Mouse (Mus musculus): ENCODE results near the gene C1qtnf4. TPM values are rescaled to one million over a fixed set of nuclear protein-coding genes. Genes with fewer than 3 reads are reported as not detected.

Gene C1qtnf4
- polyA plus RNA-seq (2012; ENCODE audit: low replicate concordance): 3.0 and 5.9 TPM in 2 replicates

DNA sequence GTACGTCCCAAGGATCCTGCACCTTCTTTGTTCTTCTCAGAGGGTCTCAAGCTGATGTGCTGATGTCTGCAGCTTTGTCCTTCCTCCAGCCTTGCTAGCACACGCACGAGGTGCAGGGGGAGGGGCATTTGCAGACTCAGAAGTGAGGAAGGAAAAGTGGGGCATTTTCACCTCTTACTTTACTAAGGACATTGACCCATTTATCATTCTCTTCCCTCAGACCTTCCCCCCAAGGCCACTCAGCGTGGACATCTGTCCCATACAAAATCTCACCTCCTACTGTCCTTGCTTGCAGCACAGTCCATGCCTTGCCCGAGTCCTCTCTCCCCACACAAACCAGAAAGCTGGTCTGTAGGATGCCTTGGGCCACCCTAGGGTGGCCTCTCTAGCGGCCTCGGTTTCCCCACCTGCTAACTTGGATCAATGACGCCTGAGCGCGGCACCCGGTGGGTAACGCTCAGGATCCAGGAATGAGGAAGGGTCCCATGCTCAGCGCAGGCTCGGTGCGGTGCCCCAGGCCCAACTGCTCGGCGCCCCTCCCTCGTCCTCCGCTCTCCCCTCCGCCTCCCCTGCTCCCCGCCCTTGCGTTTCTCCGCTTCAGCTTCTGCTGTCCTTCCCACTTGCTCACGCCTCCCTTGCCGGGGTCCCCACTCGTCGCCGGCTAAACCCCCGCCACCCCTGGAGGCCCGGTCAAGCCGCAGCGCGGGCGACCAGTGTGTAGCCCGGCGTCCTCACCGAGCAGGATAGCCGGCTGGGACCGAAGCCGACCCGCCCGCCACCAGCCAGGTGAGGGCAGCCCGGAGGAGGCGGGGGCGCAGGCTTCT is at the start of gene C1qtnf4:
Gene C1qtnf4, plus strand, starts transcription at position 643 of the 824 bp plus-strand sequence.

DNA sequence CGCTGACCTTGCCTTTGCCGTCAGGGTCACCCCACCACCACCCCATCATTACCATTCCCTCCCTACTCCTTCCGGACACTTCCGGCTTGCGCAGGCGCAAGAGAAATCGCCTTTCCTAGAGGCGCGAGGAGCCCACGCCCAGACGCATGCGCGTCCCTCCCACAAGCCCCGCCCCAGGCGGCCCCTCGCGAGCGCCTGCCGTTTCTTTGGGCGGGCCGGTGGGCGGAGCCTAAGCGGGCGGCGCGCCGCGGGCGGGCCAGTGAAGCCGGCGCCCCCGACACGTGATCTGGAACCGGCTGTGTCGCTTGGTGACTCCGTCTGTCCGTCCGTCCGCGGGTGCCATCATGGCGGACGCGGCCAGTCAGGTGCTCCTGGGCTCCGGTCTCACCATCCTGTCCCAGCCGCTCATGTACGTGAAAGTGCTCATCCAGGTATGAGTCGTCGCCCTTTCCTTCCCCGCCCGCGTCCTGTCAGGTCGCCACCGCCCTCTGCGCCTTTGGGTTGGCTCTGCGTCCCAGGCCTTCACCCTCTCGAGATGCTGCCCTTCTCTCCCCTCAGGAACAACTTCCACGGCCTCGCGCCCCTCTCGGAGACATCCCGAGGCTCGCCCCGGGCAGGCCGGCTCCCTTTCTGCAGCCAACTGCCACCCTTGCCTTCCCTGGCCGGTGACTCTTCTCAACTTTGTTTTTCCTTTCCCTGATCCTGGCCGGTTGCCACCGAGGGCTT is 38.5 kb upstream of the C1qtnf4 start, which contains the start of gene Mtch2:
Gene Mtch2, plus strand, starts transcription at position 201 of the 726 bp plus-strand sequence.

DNA sequence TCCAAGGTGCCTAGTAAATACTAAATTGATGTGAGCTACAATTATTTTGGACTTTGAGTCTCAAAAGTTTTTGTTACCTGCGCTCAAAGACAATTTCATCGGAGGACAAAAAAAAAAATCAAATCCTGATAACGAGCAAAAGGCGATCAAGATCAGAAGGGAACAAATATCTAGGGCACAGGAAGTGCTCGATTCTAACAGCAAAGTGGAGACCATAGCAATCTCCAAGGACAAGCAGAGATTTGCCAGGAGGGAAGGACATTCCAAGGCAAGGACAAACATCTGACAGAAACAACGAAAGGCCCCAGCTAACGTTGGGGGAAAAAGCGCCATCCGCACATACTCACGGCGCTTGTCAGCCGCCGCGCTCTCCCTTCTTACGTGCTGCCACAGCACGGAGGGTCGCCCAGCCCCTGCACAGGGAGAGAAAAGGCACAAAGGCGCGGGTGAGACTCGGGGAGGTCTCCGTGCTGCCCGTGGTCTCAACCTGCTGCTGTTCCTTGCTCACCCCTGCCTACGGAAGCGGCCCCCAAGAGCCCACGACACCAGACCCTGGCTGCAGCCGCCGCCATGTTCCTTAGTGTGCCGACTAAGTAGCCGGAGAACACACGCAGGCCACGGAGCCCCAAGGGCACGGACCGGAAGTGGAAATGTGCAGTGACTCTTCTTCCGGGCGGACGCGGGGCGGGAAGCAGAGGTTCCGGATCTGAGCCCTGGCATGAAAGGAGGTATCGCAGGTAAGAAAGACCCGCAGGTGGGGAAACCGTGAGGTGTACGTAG is 18.6 kb downstream of the C1qtnf4 start, which contains the start of the genes Kbtbd4 and Ndufs3:
Gene Kbtbd4, plus strand, starts transcription at position 665 of the 780 bp plus-strand sequence.
Gene Ndufs3, minus strand, starts transcription at position 752 of the 780 bp plus-strand sequence.

Other genes starting within 250 kb of the C1qtnf4 start
- gene Nup160, start 208.6 kb upstream of the C1qtnf4 start, polyA plus RNA-seq (2012; ENCODE audit: low replicate concordance): 3.3 and 6.8 TPM in 2 replicates
- 84.0 and 97.5 TPM in 2 replicates for gene Fnbp4, start 140.5 kb upstream of the C1qtnf4 start, polyA plus RNA-seq (2012; ENCODE audit: low replicate concordance)
- not detected in 2 replicates for gene Agbl2, start 103.1 kb upstream of the C1qtnf4 start, polyA plus RNA-seq (2012; ENCODE audit: low replicate concordance)
- 3.2 and 9.3 TPM in 2 replicates for gene Mtch2, start 38.7 kb upstream of the C1qtnf4 start, polyA plus RNA-seq (2012; ENCODE audit: low replicate concordance)
- 2.3 and 5.1 TPM in 2 replicates for gene Kbtbd4, start 18.9 kb downstream of the C1qtnf4 start, polyA plus RNA-seq (2012; ENCODE audit: low replicate concordance)
- gene Ndufs3, start 19.0 kb downstream of the C1qtnf4 start, polyA plus RNA-seq (2012; ENCODE audit: low replicate concordance): 49.3 and 59.5 TPM in 2 replicates
- 48.4 and 67.4 TPM in 2 replicates for gene Celf1, start 54.5 kb downstream of the C1qtnf4 start, polyA plus RNA-seq (2012; ENCODE audit: low replicate concordance)
- gene Rapsn, start 149.8 kb downstream of the C1qtnf4 start, polyA plus RNA-seq (2012; ENCODE audit: low replicate concordance): 0.22 and 0.65 TPM in 2 replicates
- 31.1 and 68.8 TPM in 2 replicates for gene Psmc3, start 168.1 kb downstream of the C1qtnf4 start, polyA plus RNA-seq (2012; ENCODE audit: low replicate concordance)
- 22.5 and 23.9 TPM in 2 replicates for gene Slc39a13, start 184.6 kb downstream of the C1qtnf4 start, polyA plus RNA-seq (2012; ENCODE audit: low replicate concordance)
- gene Spi1, start 196.5 kb downstream of the C1qtnf4 start, polyA plus RNA-seq (2012; ENCODE audit: low replicate concordance): 190 and 386 TPM in 2 replicates
- 0.30 and 0.33 TPM in 2 replicates for gene Mybpc3, start 232.3 kb downstream of the C1qtnf4 start, polyA plus RNA-seq (2012; ENCODE audit: low replicate concordance)

Measured in hematopoietic multipotent progenitor cell, adult 10-12 weeks (in vitro differentiated cells).